Mouse (Mus musculus) heart, adult 8-10 months (tissue): ENCODE measurements around the gene Rad51d. TPM values are rescaled to one million over a fixed set of nuclear protein-coding genes. Genes with fewer than 3 reads are reported as not detected.

ENCODE experiments used
- DNase-seq: peaks from one replicate; pipeline ENCODE4 v3.0.0; 2022; ENCODE audit warnings: low spot score
- total RNA-seq, 4 experiments: library from RNA; stranded (reverse); gene quantifications; 2 replicates each; pipeline ENCODE4 v1.2.4; 2022

Gene Rad51d
- total RNA-seq, 4 experiments from 2014 or later = 7.8 to 10.9 (median 9.9) TPM

DNA sequence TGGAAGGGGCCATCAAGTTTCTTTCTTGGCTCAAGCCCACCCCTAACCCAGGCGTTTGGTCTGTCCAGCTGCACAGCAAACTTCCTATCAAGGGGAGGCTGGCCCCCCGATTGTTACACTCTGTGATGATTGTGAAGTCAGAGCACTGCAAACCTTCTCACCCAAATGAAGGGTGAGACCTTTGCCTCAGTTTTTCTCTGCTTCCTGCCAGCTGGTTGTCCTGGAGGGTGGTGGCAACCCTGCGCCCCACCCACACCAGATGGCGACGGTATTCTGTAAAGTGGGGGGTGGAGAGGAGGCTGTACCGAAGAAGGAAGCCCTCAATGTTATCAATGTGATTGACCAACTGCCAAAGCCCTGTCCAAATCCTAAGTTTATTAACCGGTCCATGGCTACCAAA lies 1.5 kb upstream of the Rad51d start, which contains the start of gene Fndc8:
TSS of gene Fndc8 (plus strand) at position 189 of the 400 bp plus-strand sequence.
- DNase-seq = no peak

GRCm38 (mm10) chr11:82889524-82890341 lies 681 bp downstream of the Rad51d start:
- DNase-seq = no peak

DNA sequence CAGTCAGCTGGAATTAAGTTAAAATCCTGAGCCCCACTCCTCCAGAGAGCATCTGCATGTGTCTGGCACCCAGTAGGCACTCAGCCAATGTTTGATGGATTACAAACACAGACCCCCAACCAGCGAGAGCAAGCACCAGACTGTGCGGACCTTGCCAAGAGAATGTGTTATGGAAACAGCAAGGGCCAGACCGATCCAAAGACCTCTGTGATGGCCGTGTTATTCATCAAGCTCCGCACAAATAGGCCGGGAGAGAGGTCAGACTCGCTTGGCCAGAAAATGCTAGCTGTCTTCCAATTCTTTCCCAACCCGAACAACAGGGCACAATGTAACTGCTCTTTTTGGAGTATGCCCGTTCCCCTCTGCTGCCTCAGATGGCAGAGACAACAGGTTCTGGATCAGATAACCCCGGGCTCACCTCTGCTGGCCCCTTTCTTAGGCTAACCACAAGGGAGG lies 1.9 kb downstream of the Rad51d start:
- no peak for DNase-seq

- DNase-seq = no peak
Observed at GRCm38 (mm10) chr11:82886559-82886958, 3.9 kb downstream of the Rad51d start.

- DNase-seq = no peak
Observed at GRCm38 (mm10) chr11:82883180-82883579, 7.2 kb downstream of the Rad51d start.

DNA sequence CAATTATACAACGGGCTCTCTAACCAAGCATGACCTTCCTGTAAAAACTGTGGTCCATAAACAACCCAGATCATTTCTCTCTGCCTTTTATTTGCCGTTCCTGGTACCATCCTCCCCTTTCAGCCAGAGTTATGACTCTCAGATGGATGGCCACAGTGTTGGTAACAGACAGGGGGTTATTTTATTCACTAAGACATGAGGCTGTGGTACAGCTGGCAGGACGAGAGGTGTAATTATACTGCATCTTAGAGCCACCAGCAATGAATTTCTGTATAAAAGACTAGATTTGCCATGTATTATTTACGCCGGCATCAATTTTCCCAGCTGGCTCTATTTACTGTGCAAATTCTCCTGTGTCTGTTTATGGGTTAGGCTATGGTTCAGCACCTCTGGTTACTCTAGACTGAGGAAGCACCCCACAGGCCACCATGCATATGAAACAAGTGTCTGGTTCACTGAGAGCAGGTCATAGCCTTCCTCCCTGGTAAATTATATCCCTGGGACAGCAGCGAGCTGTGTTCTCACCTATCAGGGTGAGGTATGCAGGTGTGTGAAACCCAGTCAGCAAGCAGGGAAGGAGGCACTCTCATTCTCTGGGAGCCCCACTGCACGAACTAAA lies 12.6 kb downstream of the Rad51d start:
- no peak for DNase-seq

DNA sequence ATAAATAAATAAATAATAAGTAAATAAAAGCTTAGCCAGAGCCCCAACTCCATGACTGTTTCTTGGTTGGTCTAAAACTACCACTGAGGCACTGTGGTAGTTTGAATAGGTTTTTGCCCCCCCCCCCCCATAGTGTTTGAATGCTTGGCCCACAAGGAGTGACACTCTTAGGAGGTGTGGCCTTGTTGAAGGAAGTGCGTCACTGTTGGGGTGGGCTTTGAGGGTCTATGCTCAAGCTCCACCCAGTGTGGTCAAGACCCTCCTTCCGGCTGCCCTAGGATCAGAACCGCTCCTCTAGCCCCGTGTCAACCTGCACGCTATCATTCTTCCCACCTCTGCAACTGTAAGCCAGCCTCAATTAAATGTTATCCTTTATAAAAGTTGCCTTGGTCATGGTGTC lies 14.8 kb downstream of the Rad51d start:
- no peak for DNase-seq

GRCm38 (mm10) chr11:82874924-82875323 lies 15.5 kb downstream of the Rad51d start:
- DNase-seq = no peak

- peak; percentile 87 for DNase-seq
Observed at GRCm38 (mm10) chr11:82871031-82871446, 19.4 kb downstream of the Rad51d start, which contains the start of gene Rffl. Gene Rffl, minus strand, starts transcription at chr11:82871210.

DNA sequence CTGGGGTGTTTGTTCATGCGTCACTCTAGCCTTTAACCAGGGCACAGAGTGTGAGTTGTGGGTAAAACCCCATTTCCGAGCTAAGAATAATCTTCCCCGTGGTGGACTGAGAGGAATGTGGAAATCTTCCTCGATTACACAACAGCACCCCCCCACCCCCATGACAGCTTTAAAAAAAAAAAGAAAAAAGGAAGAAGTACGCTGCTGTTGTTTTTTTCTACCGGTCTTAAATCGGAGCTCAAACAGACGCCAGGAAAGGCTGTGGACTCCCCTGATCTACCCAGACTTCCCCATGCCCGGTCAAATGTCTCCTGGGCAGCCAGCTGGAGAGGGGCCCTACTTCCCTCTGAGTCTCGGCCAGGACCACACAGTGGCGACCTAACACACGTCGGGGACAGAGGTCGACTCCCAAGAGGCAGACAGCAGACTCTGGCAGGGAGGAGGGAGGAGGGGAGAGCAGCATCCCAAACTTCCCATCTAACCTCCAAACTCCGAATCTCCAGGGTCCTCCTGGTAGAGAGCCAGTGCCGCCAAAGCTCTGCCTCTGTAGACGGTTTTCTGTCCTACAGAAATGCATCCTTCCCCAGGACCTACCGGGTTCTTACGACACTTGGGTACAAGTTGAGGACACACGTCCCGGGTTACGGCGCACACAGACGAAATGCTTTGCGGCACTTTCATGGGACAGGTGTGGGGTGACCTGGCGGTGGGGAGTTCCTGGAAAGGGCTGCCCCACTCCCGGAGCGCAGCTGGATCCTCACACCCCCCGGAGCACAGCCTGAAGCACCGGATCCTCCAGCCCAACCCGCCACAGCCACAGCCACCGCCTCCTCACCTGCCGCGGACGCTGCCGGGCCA lies 20.0 kb downstream of the Rad51d start:
- peak; percentile 55 for DNase-seq

- DNase-seq = no peak
Observed at GRCm38 (mm10) chr11:82869506-82870172, 20.8 kb downstream of the Rad51d start.

- DNase-seq = no peak
Observed at GRCm38 (mm10) chr11:82867956-82868355, 22.5 kb downstream of the Rad51d start.

GRCm38 (mm10) chr11:82866850-82867564 lies 23.4 kb downstream of the Rad51d start:
- DNase-seq = no peak

DNA sequence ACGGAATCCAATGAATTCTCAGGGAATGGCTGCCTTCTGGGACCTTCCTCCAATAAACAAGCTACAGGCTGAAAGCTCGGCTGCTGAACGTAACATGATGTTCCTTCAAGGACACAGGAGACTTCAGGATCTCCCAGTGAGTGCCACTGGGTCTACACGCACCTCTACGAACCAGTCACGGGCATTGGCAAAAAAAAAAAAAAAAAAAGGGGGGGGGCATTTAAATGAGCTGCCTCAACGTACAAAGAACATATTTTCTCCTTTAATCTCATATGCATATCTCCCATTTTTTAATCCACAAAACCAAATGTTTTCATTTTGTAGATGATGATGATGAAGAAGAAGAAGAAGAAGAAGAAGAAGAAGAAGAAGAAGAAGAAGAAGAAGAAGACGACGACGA lies 24.5 kb downstream of the Rad51d start:
- no peak for DNase-seq

- no peak for DNase-seq
Observed at GRCm38 (mm10) chr11:82863488-82863931, 26.9 kb downstream of the Rad51d start.

- DNase-seq = no peak
Observed at GRCm38 (mm10) chr11:82863059-82863458, 27.4 kb downstream of the Rad51d start.

- no peak for DNase-seq
Observed at GRCm38 (mm10) chr11:82862638-82863037, 27.8 kb downstream of the Rad51d start.

GRCm38 (mm10) chr11:82861558-82861957 lies 28.9 kb downstream of the Rad51d start:
- DNase-seq = no peak

- no peak for DNase-seq
Observed at GRCm38 (mm10) chr11:82860759-82861158, 29.7 kb downstream of the Rad51d start.

DNA sequence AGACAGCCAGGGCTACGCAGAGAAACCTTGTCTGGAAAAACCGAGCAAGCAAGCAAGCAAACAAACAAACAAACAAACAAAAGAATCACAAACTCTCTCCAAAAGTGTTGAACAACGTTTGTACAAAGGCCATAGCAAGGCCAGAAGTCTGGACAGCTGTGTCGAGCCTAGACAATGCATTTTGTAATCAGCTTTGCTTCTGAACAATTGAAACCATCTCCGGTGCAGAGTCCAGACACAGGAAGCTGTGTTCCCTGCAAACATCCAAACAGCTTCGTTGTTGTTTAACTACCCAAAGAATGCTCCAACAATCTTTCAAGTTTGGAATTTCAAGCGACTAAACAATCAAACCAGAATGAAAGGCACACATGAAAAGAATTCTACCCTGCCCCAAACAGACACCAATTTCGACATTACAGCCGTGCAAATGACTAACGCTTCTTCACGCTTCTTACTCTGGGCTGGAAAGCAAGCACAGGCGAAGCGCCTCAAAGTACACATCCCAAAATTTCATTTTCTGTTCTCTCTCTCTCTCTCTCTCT lies 33.0 kb downstream of the Rad51d start:
- DNase-seq = no peak
